Mouse (Mus musculus) heart, embryonic 10.5 days (tissue): ENCODE results near the gene 4930524J08Rik. TPM values are rescaled to one million over a fixed set of nuclear protein-coding genes. Genes with fewer than 3 reads are reported as not detected.

Experiments
- DNase-seq: peaks from one replicate; pipeline ENCODE4 v3.0.0-alpha.2; 2017; ENCODE audit warnings: low spot score
- H3K27ac ChIP-seq: fragments of 300-500 bp; sonication (generic); 2 replicates; pipeline ENCODE4 v1.5.1; 2016; ENCODE audit warnings: mild to moderate bottlenecking
- H3K27me3 ChIP-seq: fragments of 300-500 bp; sonication (generic); 2 replicates; pipeline ENCODE4 v1.6.1; 2016; ENCODE audit warnings: mild to moderate bottlenecking; ENCODE audit not compliant: poor library complexity, insufficient read depth, severe bottlenecking
- H3K36me3 ChIP-seq: fragments of 300-500 bp; sonication (generic); 2 replicates; pipeline ENCODE4 v1.6.1; 2016; ENCODE audit warnings: mild to moderate bottlenecking, moderate library complexity
- H3K4me1 ChIP-seq: fragments of 300-500 bp; sonication (generic); 2 replicates; pipeline ENCODE4 v1.6.1; 2016; ENCODE audit warnings: mild to moderate bottlenecking
- H3K4me3 ChIP-seq: fragments of 300-500 bp; sonication (generic); 2 replicates; pipeline ENCODE4 v1.5.1; 2016; ENCODE audit warnings: mild to moderate bottlenecking, moderate library complexity
- H3K9me3 ChIP-seq: fragments of 300-500 bp; sonication (generic); 2 replicates; pipeline ENCODE4 v1.6.1; 2016; ENCODE audit warnings: mild to moderate bottlenecking, moderate library complexity
- WGBS: fragments of 180-500 bp; shearing (Covaris S2); methylation state at CpG from one replicate; pipeline ENCODE4 v1.1.7; 2016; 5-methylcytosine and 5-hydroxymethylcytosine counted together
- polyA plus RNA-seq: library from polyadenylated mRNA; unstranded; fragments of >200 nt; fragmentation: Nextera tagmentation; extraction: Ambion mirVana; gene quantifications from 2 replicates; pipeline ENCODE4 v1.2.1, GENCODE M21; 2016

The 4930524J08Rik gene
- polyA plus RNA-seq: 1.1 and 1.3 TPM in 2 replicates

- H3K27ac ChIP-seq: peak within 1 kb of the TSS; percentile 100
- 0 out of 2 replicates have a peak, but pooled peaks cover 5% of the 10 kb centered on the region for H3K36me3 ChIP-seq
- no peaks in the 10 kb centered on the region for H3K27me3 ChIP-seq
- under 1% methylated on average over 97 of the region's 97 CpGs for WGBS
- peak within 1 kb of the TSS; percentile 98 for H3K4me3 ChIP-seq
- H3K9me3 ChIP-seq: no peaks in the 10 kb centered on the region
- peak; percentile 99 for DNase-seq
- H3K4me1 ChIP-seq: peaks cover 17% of the 10 kb centered on the region; the same call in 1 of the 2 replicates
Observed at GRCm38 (mm10) chr5:99978699-99979442, at the start of gene 4930524J08Rik, which contains the start of gene Hnrnpd. 4930524J08Rik (plus strand) TSS chr5:99979061. Hnrnpd (minus strand) TSS chr5:99978938.

- Histone ChIP-seq H3K36me3 (no peaks in the 10 kb centered on the region), H3K9me3 (no peaks in the 10 kb centered on the region), H3K27ac (no peak overlapping the region), H3K27me3 (no peaks in the 10 kb centered on the region), H3K4me1 (no peaks in the 10 kb centered on the region), H3K4me3 (no peak overlapping the region)
- 78% methylated on average over 6 of the region's 6 CpGs for WGBS
- DNase-seq: peak; percentile 67
Observed at GRCm38 (mm10) chr5:99931910-99932309, 47.0 kb upstream of the 4930524J08Rik start.

GRCm38 (mm10) chr5:99939440-99939839 is 39.4 kb upstream of the 4930524J08Rik start:
- no peak overlapping the region for H3K4me3 ChIP-seq
- WGBS: 71% methylated on average over 3 of the region's 3 CpGs
- H3K27me3 ChIP-seq: no peaks in the 10 kb centered on the region

GRCm38 (mm10) chr5:99941273-99941672 is 37.6 kb upstream of the 4930524J08Rik start:
- no peak for DNase-seq
- H3K4me3 ChIP-seq: no peak overlapping the region
- H3K36me3 ChIP-seq: peaks cover 22% of the 10 kb centered on the region
- H3K27me3 ChIP-seq: no peaks in the 10 kb centered on the region
- no peaks in the 10 kb centered on the region for H3K4me1 ChIP-seq
- no peak overlapping the region for H3K27ac ChIP-seq
- H3K9me3 ChIP-seq: peaks cover 16% of the 10 kb centered on the region
- WGBS: 79% methylated on average over 10 of the region's 10 CpGs

More at GRCm38 (mm10) chr5:99939440-99939839, 39.4 kb upstream of the 4930524J08Rik start:
- no peak for DNase-seq
- Histone ChIP-seq H3K27ac (no peak overlapping the region), H3K9me3 (peaks cover 4% of the 10 kb centered on the region), H3K4me1 (no peaks in the 10 kb centered on the region), H3K36me3 (peaks cover 4% of the 10 kb centered on the region; the same call in 1 of the 2 replicates)

- Histone ChIP-seq H3K9me3 (peaks cover 16% of the 10 kb centered on the region), H3K4me1 (no peaks in the 10 kb centered on the region), H3K27me3 (no peaks in the 10 kb centered on the region), H3K27ac (no peak overlapping the region), H3K4me3 (no peak overlapping the region), H3K36me3 (peaks cover 26% of the 10 kb centered on the region)
- no peak for DNase-seq
- WGBS: 68% methylated on average over 10 of the region's 10 CpGs
Observed at GRCm38 (mm10) chr5:99941776-99942502, 36.9 kb upstream of the 4930524J08Rik start.

GRCm38 (mm10) chr5:99952513-99952912 is 26.3 kb upstream of the 4930524J08Rik start:
- no peak for DNase-seq
- Histone ChIP-seq H3K4me1 (no peaks in the 10 kb centered on the region), H3K9me3 (no peaks in the 10 kb centered on the region), H3K36me3 (peaks cover 12% of the 10 kb centered on the region; the same call in 1 of the 2 replicates), H3K27me3 (no peaks in the 10 kb centered on the region), H3K4me3 (no peak overlapping the region), H3K27ac (no peak overlapping the region)
- 68% methylated on average over 5 of the region's 5 CpGs for WGBS

GRCm38 (mm10) chr5:99953883-99954282 is 25.0 kb upstream of the 4930524J08Rik start:
- 61% methylated on average over 1 of the region's 1 CpGs for WGBS
- no peak overlapping the region for H3K27ac ChIP-seq
- H3K36me3 ChIP-seq: peaks cover 18% of the 10 kb centered on the region
- H3K4me1 ChIP-seq: no peaks in the 10 kb centered on the region
- no peaks in the 10 kb centered on the region for H3K9me3 ChIP-seq
- H3K27me3 ChIP-seq: no peaks in the 10 kb centered on the region
- DNase-seq: no peak
- H3K4me3 ChIP-seq: no peak overlapping the region

GRCm38 (mm10) chr5:99958666-99959065 is 20.2 kb upstream of the 4930524J08Rik start:
- no peak overlapping the region for H3K4me3 ChIP-seq
- H3K27ac ChIP-seq: no peak overlapping the region
- H3K36me3 ChIP-seq: peaks cover 52% of the 10 kb centered on the region
- no peaks in the 10 kb centered on the region for H3K4me1 ChIP-seq
- DNase-seq: no peak
- H3K9me3 ChIP-seq: no peaks in the 10 kb centered on the region
- 81% methylated on average over 1 of the region's 1 CpGs for whole genome bisulfite sequencing
- H3K27me3 ChIP-seq: no peaks in the 10 kb centered on the region

- no peak for DNase-seq
- Histone ChIP-seq H3K27me3 (no peaks in the 10 kb centered on the region), H3K27ac (no peak overlapping the region), H3K36me3 (peaks cover 59% of the 10 kb centered on the region), H3K4me1 (no peaks in the 10 kb centered on the region), H3K4me3 (no peak overlapping the region), H3K9me3 (no peaks in the 10 kb centered on the region)
- 90% methylated on average over 2 of the region's 2 CpGs for WGBS
Observed at GRCm38 (mm10) chr5:99959236-99959936, 19.5 kb upstream of the 4930524J08Rik start.

- Histone ChIP-seq H3K36me3 (peaks cover 65% of the 10 kb centered on the region), H3K27me3 (no peaks in the 10 kb centered on the region), H3K27ac (no peak overlapping the region), H3K4me3 (no peak overlapping the region), H3K4me1 (no peaks in the 10 kb centered on the region), H3K9me3 (no peaks in the 10 kb centered on the region)
- WGBS: 86% methylated on average over 2 of the region's 2 CpGs
- no peak for DNase-seq
Observed at GRCm38 (mm10) chr5:99959960-99960359, 18.9 kb upstream of the 4930524J08Rik start.

- H3K4me3 ChIP-seq: peak overlapping the region; percentile 33
- peaks cover 22% of the 10 kb centered on the region for H3K36me3 ChIP-seq
Observed at GRCm38 (mm10) chr5:99973941-99974340, 4.9 kb upstream of the 4930524J08Rik start.

GRCm38 (mm10) chr5:99975061-99975460 is 3.8 kb upstream of the 4930524J08Rik start:
- no peak for DNase-seq
- H3K27me3 ChIP-seq: no peaks in the 10 kb centered on the region
- H3K27ac ChIP-seq: no peak overlapping the region
- H3K4me1 ChIP-seq: peaks cover 24% of the 10 kb centered on the region; the same call in 1 of the 2 replicates
- WGBS: 55% methylated on average over 4 of the region's 4 CpGs
- peaks cover 19% of the 10 kb centered on the region for H3K36me3 ChIP-seq
- no peaks in the 10 kb centered on the region for H3K9me3 ChIP-seq
- peak overlapping the region; percentile 31 for H3K4me3 ChIP-seq

More at GRCm38 (mm10) chr5:99973941-99974340, 4.9 kb upstream of the 4930524J08Rik start:
- no peaks in the 10 kb centered on the region for H3K27me3 ChIP-seq
- DNase-seq: no peak
- H3K27ac ChIP-seq: no peak overlapping the region
- H3K9me3 ChIP-seq: no peaks in the 10 kb centered on the region
- WGBS: 9% methylated on average over 2 of the region's 2 CpGs
- H3K4me1 ChIP-seq: peaks cover 24% of the 10 kb centered on the region; the same call in 1 of the 2 replicates
